18 mouse cellular contexts compared by ENCODE assay signal in the genomic region with DNA sequence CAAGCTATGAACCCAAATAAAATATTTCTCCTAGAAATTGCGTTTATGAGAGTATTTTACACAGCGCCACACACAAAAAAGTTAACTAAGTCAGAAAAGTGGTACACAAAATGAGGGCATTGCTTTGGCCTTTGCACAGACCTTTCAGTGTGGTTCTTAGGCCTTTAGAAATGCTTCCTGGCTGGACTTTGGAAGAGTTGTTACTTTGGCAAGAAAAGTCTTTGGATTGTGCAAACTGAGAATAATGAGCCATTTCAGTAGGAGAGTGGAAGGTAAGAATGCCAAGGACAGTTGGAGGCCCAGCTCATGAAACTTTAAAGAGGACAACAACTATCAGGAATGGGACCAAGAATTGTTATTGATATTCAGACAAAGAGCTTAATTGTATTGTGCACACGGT.
"Had no signal": no experiment of that assay in that cellular context is flagged by ENCODE, and none has a peak within 500 bp of the region (broad histone marks: within the 10 kb centered on the region; RNA-seq: fewer than 3 reads in every experiment).

No protein-coding gene starts in this region.

- H3K36me3 ChIP-seq: intestine, embryonic 15.5 days; liver, embryonic 15.5 days; lung, embryonic 15.5 days; midbrain, embryonic 10.5 days; midbrain, embryonic 13.5 days; neural tube, embryonic 13.5 days; stomach, embryonic 15.5 days had no signal

- H3K27ac ChIP-seq: intestine, embryonic 15.5 days; liver, embryonic 15.5 days; lung, embryonic 15.5 days; midbrain, embryonic 10.5 days; midbrain, embryonic 13.5 days; neural tube, embryonic 13.5 days; stomach, embryonic 15.5 days had no signal

- H3K4me3 ChIP-seq: intestine, embryonic 15.5 days; liver, embryonic 15.5 days; lung, embryonic 15.5 days; megakaryocyte, embryonic 14.5 days; midbrain, embryonic 10.5 days; midbrain, embryonic 13.5 days; myocyte; neural tube, embryonic 13.5 days; stomach, embryonic 15.5 days had no signal

- DNase-seq: kidney, adult 18-20 months; kidney, postnatal 14 days; lung, adult 18-20 months; lung, postnatal 10 days; lung, postnatal 36 days; retina, postnatal 1 day; right cerebral cortex, postnatal 25 days; spleen, adult 18-20 months; thymus, postnatal 25 days had no signal

- H3K27me3 ChIP-seq: intestine, embryonic 15.5 days; liver, embryonic 15.5 days; lung, embryonic 15.5 days; midbrain, embryonic 13.5 days; neural tube, embryonic 13.5 days; stomach, embryonic 15.5 days had no signal

- H3K4me1 ChIP-seq: intestine, embryonic 15.5 days; liver, embryonic 15.5 days; lung, embryonic 15.5 days; neural tube, embryonic 13.5 days; stomach, embryonic 15.5 days had no signal
